Mouse (Mus musculus) heart, postnatal 0 days (tissue): Measurements from ENCODE around the gene Set. TPM values are rescaled to one million over a fixed set of nuclear protein-coding genes. Genes with fewer than 3 reads are reported as not detected.
A peak's percentile ranks its signal among the peaks of the same experiment; 100 is the strongest.

ENCODE experiments used
- ATAC-seq: fragments of 200-750 bp; cut with Nextera tagmentation; 2 replicates; pipeline ENCODE4 v1.8.0; 2017; ENCODE audit warnings: low read depth, moderate number of reproducible peaks, moderate library complexity; ENCODE audit not compliant: insufficient read depth
- DNase-seq: peaks from one replicate; pipeline ENCODE4 v3.0.0-alpha.2; 2016; ENCODE audit warnings: low spot score
- H3K27ac ChIP-seq: fragments of 300-500 bp; sonication (generic); 2 replicates; pipeline ENCODE4 v1.5.1; 2014; ENCODE audit warnings: low read depth, mild to moderate bottlenecking
- H3K27me3 ChIP-seq: fragments of 300-500 bp; sonication (generic); 2 replicates; pipeline ENCODE4 v1.6.1; 2014; ENCODE audit warnings: low read length, mixed read lengths; ENCODE audit not compliant: control insufficient read depth, insufficient read depth
- H3K36me3 ChIP-seq: fragments of 300-500 bp; sonication (generic); replicated peaks from 2 replicates; pipeline ENCODE4 v1.6.1; 2014; ENCODE audit warnings: low read length, mixed read lengths; ENCODE audit not compliant: control insufficient read depth, insufficient read depth
- H3K4me1 ChIP-seq: fragments of 300-500 bp; sonication (generic); 2 replicates; pipeline ENCODE4 v1.6.1; 2014; ENCODE audit warnings: antibody characterized with exemption; ENCODE audit not compliant: control insufficient read depth, insufficient read depth
- H3K4me2 ChIP-seq: fragments of 300-500 bp; sonication (generic); 2 replicates; pipeline ENCODE4 v1.6.1; 2014; ENCODE audit warnings: low read depth, mild to moderate bottlenecking, low read length, moderate library complexity
- H3K4me3 ChIP-seq: fragments of 300-500 bp; sonication (generic); 2 replicates; pipeline ENCODE4 v1.5.1; 2014; ENCODE audit warnings: low read depth, low read length
- H3K9ac ChIP-seq: fragments of 300-500 bp; sonication (generic); replicated peaks from 2 replicates; pipeline ENCODE4 v1.6.1; 2014; ENCODE audit warnings: low read depth, low read length, mixed read lengths
- H3K9me3 ChIP-seq: fragments of 300-500 bp; sonication (generic); replicated peaks from 2 replicates; pipeline ENCODE4 v1.6.1; 2016; ENCODE audit warnings: low read length; ENCODE audit not compliant: control insufficient read depth
- CTCF ChIP-seq: IDR thresholded peaks from 2 replicates; pipeline ENCODE4 v1.5.1; 2016; ENCODE audit warnings: antibody characterized with exemption, control low read depth, low read depth
- EP300 ChIP-seq: IDR thresholded peaks from 2 replicates; pipeline ENCODE4 v1.6.1; 2016; ENCODE audit warnings: antibody characterized with exemption, low read depth
- WGBS: fragments of 180-500 bp; shearing (Covaris S2); extraction: QIAGEN DNeasy Blood & Tissue Kit; methylation state at CpG from one replicate; pipeline ENCODE4 v1.1.7; 2014; 5-methylcytosine and 5-hydroxymethylcytosine counted together
- polyA plus RNA-seq: library from polyadenylated mRNA; unstranded; fragments of >200 nt; fragmentation: Nextera tagmentation; extraction: Ambion mirVana; gene quantifications from 2 replicates; pipeline ENCODE4 v1.2.1, GENCODE M21; 2015
- total RNA-seq: library from RNA; depleted of rRNA; stranded (reverse); fragments of >200 nt; gene quantifications from 2 replicates; pipeline ENCODE4 v1.2.3, GENCODE M21; 2014; ENCODE audit warnings: low replicate concordance

Set gene
- total and polyA plus RNA-seq, 2 experiments from 2014 or later, result 103 to 139 TPM

- peaks cover 10% of the 10 kb centered on the region for H3K4me1 ChIP-seq
- under 1% methylated on average over 40 of the region's 40 CpGs for WGBS
- peak overlapping the region; percentile 45 for H3K4me3 ChIP-seq
- no peaks in the 10 kb centered on the region for H3K36me3 ChIP-seq
- DNase-seq (peak; percentile 73), ATAC-seq (no peak)
- no peaks in the 10 kb centered on the region for H3K9me3 ChIP-seq
- H3K27me3 ChIP-seq, result no peaks in the 10 kb centered on the region
- peak overlapping the region; percentile 98 for H3K4me2 ChIP-seq
- TF ChIP-seq EP300 (no peak), CTCF (no peak)
- H3K9ac ChIP-seq, result peak overlapping the region; percentile 73
- H3K27ac ChIP-seq, result peak overlapping the region; percentile 87
Observed at GRCm38 (mm10) chr2:30062249-30063093, 5.3 kb downstream of the Set start.

GRCm38 (mm10) chr2:30063235-30063634 lies 6.1 kb downstream of the Set start:
- no peaks in the 10 kb centered on the region for H3K9me3 ChIP-seq
- ATAC-seq, result no peak

GRCm38 (mm10) chr2:30063791-30064190 lies 6.6 kb downstream of the Set start:
- Histone ChIP-seq H3K4me3 (no peak overlapping the region), H3K36me3 (peaks cover 4% of the 10 kb centered on the region), H3K27ac (peak overlapping the region; percentile 87), H3K9me3 (no peaks in the 10 kb centered on the region), H3K4me1 (peaks cover 16% of the 10 kb centered on the region), H3K27me3 (no peaks in the 10 kb centered on the region), H3K4me2 (peak overlapping the region; percentile 98), H3K9ac (peak overlapping the region; percentile 23)
- WGBS, result 35% methylated on average over 3 of the region's 3 CpGs
- DNase-seq (no peak), ATAC-seq (no peak)
- TF ChIP-seq CTCF, result no peak
- TF ChIP-seq EP300, result no peak

More at GRCm38 (mm10) chr2:30063235-30063634, 6.1 kb downstream of the Set start:
- Histone ChIP-seq H3K4me3 (peak overlapping the region; percentile 45), H3K27ac (peak overlapping the region; percentile 87), H3K9ac (peak overlapping the region; percentile 73), H3K4me1 (peaks cover 16% of the 10 kb centered on the region), H3K4me2 (peak overlapping the region; percentile 98), H3K36me3 (no peaks in the 10 kb centered on the region), H3K27me3 (no peaks in the 10 kb centered on the region)
- 8% methylated on average over 8 of the region's 8 CpGs for WGBS
- DNase-seq, result no peak
- TF ChIP-seq CTCF (no peak), EP300 (no peak)

GRCm38 (mm10) chr2:30064298-30064697 lies 7.1 kb downstream of the Set start:
- ATAC-seq (no peak), DNase-seq (no peak)
- H3K9me3 ChIP-seq, result no peaks in the 10 kb centered on the region
- H3K27me3 ChIP-seq, result no peaks in the 10 kb centered on the region
- no peak overlapping the region for H3K27ac ChIP-seq
- peaks cover 16% of the 10 kb centered on the region for H3K4me1 ChIP-seq
- peaks cover 9% of the 10 kb centered on the region for H3K36me3 ChIP-seq
- TF ChIP-seq EP300 (no peak), CTCF (no peak)
- no peak overlapping the region for H3K4me2 ChIP-seq
- H3K4me3 ChIP-seq, result no peak overlapping the region
- no peak overlapping the region for H3K9ac ChIP-seq
- WGBS, result 53% methylated on average over 3 of the region's 3 CpGs

GRCm38 (mm10) chr2:30066046-30066901 lies 9.1 kb downstream of the Set start:
- Histone ChIP-seq H3K9ac (peak overlapping the region; percentile 91), H3K4me1 (peaks cover 16% of the 10 kb centered on the region), H3K4me3 (peak overlapping the region; percentile 98), H3K4me2 (peak overlapping the region; percentile 92), H3K27ac (peak overlapping the region; percentile 99), H3K36me3 (peaks cover 24% of the 10 kb centered on the region), H3K9me3 (no peaks in the 10 kb centered on the region), H3K27me3 (no peaks in the 10 kb centered on the region)
- no peak for TF ChIP-seq EP300
- TF ChIP-seq CTCF, result peak; percentile 4; the same call in 1 of the 2 replicates
- WGBS, result 0% methylated on average over 41 of the region's 101 CpGs
- DNase-seq (peak; percentile 98), ATAC-seq (peak; percentile 95)
